Mouse (Mus musculus) brain, embryonic 14.5 days (tissue): ENCODE data around the gene Med13l. TPM values are rescaled to one million over a fixed set of nuclear protein-coding genes. Genes with fewer than 3 reads are reported as not detected.

ENCODE experiments used
- DNase-seq: peaks from one replicate; pipeline ENCODE4 v3.0.0-alpha.2; 2011; ENCODE audit warnings: low read depth
- CTCF ChIP-seq: fragments of 200-500 bp; IDR thresholded peaks from 2 replicates; pipeline ENCODE4 v1.5.1; 2012; ENCODE audit warnings: inconsistent platforms, mild to moderate bottlenecking, moderate library complexity, borderline replicate concordance; ENCODE audit not compliant: insufficient read depth, insufficient read length; ENCODE audit errors: extremely low read depth
- POLR2A ChIP-seq: fragments of 200-500 bp; IDR thresholded peaks from 2 replicates; pipeline ENCODE4 v1.6.1; 2012; ENCODE audit warnings: mild to moderate bottlenecking, inconsistent platforms, borderline replicate concordance; ENCODE audit not compliant: poor library complexity, insufficient read depth, insufficient read length, severe bottlenecking; ENCODE audit errors: extremely low read depth
- polyA plus RNA-seq: library from polyadenylated mRNA; depleted of rRNA; stranded (reverse); fragments of >200 nt; gene quantifications from 2 replicates; pipeline ENCODE4 v1.2.3, GENCODE M21; 2012

Gene Med13l
- polyA plus RNA-seq, 1 experiment: 25.9 TPM

DNA sequence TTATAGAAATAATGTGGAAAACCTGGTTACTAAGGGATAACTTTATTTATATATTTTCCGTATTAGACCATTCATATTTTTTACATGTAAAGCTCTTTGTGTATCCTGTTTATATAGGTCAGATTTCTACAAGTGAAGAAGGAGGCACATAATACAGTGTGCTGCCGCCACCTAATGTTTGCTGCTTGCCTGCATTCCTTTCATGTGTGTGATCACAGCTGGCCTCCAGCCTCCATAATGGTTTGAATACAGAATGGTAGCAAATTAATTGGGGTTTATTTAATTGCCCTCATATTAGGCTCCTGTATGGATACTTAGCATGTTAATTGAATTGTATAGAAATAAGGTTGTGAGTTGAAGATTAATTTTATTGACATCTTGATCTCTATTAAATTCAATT lies 94.5 kb downstream of the Med13l start:
- peak; percentile 86 for DNase-seq
- TF ChIP-seq CTCF (peak; percentile 72), POLR2A (no peak)

DNA sequence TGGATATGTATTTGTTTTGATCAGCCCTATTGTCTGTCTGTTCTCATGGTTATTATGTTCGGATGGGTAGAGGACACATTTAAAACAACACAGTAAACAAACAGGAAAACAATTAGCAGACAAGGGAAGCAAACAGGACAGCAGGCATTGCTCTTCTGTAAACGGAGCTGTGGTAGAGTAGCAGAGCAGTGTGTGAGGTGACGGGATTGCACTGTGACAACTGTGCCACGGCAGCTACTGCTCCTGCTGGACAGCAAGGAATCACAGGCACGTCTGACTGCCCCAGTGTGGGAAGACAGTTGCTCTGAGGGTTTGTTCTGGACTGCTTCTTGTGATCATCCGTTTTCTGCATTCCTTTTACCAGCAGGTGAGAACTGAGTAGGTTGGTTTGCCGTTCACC lies 94.9 kb downstream of the Med13l start:
- DNase-seq: no peak

DNA sequence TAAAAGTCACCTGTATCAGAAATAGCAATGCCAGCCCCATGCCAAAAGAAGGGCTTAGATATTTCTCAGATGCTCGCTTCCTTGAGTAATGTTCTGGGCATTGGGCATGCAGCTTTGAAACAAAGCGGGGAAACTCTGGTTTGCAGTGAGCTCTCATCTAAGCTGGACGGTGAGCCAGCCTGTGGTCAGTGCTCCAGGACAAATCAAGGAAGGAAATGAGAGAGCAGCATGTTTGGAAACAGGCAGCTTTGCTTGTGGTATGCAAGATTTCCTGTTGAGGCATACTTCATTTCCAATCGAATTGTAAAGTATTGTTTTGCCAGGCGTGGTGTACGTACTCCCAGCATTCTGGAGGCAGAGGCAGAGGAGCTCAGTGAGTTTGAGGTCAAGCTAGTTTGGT lies 95.5 kb downstream of the Med13l start:
- DNase-seq: no peak
- TF ChIP-seq POLR2A (no peak), CTCF (no peak)

More for the DNA sequence above, 94.9 kb downstream of the Med13l start:
- TF ChIP-seq CTCF: no peak
- no peak for TF ChIP-seq POLR2A

DNA sequence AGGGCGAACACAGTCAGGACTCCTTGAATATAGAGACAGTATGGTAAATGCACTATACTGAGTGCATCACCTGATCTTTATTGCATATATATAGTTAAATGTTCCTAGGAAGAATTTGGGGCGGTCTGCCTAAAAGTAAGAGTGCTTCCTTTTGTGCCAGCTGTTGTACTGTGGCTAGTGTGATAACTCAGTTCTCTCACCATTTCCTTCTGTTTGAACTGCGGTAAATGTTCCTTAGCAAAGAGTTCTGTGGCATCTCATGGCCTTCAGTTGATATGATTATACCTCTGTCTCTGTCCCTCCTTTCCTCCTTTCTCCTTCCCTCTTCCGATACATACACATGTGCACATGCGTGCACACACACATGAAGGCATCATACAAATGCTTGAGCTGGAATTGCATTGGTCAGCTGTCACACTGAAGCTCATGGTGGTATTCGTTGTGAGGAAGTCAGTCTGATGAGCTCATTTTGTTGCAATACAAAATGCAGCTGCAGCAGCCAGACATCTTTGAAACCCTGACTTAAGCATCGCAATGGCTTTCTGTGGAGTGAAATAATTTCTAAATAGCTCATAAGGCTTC lies 97.9 kb downstream of the Med13l start:
- DNase-seq: no peak
- TF ChIP-seq CTCF: no peak
- no peak for TF ChIP-seq POLR2A

DNA sequence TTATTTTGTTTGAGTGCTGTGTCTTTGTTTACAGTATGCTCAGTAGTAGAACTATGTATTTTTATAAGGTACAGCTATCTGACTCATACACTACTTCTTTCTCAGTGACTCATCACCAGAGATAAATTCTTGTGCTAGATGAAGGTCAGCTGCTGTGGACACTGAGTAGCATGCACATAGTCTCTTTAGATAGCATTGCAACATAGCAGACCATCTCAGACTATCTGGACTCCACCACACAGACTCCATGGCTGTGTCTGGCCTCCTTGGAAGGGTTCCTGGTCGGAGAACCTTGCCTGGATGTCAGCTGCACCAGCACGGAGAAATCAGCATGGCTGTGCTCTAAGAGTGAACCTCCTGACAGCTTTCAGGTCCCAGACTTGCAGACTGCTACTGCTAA lies 99.2 kb downstream of the Med13l start:
- TF ChIP-seq POLR2A: no peak
- TF ChIP-seq CTCF: no peak
- no peak for DNase-seq

DNA sequence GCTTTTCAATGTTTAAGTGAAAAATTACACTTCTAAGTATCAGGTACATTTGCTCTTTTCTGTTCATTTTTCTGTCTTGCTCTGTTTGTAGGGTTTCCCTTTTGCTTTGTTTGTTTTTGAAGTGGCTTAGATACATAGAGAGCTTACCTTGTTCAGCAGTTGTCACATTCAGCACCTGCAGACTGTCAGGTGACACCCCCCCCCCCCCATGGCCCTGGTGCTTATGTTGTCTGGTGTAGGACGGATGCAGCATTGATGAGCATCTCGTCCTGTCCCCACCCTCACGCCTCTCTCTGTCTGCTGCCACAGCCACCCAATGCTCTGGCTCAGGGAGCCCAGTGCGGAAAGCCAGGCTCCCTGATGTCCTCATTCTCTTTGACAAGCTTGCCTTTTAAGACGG lies 101.3 kb downstream of the Med13l start:
- TF ChIP-seq CTCF (no peak), POLR2A (no peak)
- no peak for DNase-seq

DNA sequence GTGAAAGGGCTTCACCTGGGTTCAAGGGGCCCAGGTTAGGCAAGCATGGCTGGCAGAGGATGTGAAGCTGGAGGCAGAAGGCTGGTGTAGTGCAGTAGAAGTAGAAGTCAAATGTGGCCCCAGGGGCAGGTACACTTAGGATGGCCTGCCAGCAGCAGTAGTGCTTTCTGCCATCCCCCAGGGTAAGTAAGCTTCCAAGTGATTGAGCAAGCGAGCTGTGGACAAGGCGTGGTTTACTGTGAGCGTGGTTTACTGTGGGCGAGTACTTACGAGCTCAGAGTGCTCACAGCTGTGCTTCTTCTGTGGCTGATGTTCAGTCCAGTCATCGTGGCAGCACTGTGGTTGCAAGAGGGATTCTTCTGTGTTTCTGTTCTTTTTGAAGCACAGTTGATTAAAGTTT lies 103.5 kb downstream of the Med13l start:
- TF ChIP-seq CTCF: no peak
- DNase-seq: no peak

DNA sequence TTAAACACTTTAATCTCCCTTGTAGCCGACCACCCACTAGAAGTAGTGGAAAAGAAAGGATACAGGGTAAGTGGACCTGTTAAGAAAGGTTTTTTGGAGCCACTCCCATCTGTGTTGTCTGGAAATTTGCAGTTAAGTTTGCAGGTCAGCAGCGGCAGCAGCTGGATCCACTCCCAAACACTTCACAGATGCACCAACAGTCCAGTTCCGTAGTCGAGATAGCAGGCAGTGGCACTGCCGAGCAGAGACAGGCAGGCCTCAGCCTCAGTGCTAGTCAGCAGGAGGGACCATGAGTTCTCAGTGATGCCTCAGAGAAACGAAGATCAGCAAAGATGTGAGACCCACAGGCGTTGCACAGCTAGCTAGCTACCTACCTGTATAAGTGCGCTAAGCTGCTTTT lies 104.5 kb downstream of the Med13l start:
- TF ChIP-seq CTCF: no peak
- TF ChIP-seq POLR2A: no peak
- no peak for DNase-seq

DNA sequence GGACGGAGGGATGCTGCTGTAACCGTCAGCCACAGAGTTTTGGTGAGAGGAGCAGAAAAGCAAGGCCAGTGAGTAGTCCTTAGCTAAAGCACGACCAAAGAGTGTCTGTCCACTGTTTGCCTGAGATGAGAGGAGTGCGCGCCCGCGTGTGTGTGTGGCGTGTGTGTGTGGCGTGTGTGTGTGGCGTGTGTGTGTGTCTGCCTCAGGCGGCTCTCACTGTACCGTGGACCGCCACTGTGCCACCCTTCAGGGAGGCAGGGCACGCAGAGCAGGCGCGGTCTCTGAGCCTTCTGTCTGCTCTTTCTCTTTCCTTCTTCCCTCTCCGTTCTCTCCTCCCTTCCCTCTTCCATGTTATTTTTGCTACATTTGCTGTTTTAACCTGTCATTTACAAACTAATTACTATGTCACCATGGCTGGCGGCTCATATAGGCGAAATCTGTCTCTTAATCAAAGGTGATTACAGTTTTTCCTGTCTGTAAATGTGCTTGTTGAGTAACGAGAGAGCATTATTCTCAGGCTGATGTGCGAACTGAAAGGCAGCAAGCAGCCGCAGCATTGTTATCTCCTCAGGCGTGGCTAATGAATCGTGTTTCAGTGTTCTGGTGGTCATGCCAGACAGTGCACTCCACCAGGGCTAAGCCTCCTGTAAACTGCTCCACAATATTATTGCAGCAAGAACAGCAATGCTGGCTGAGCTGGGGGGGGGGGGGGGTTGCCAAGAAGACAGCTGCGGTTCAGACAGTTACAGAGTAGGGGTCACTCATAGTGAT lies 106.1 kb downstream of the Med13l start:
- TF ChIP-seq CTCF (peak; percentile 38; the same call in 1 of the 2 replicates), POLR2A (no peak)
- peak; percentile 93 for DNase-seq

DNA sequence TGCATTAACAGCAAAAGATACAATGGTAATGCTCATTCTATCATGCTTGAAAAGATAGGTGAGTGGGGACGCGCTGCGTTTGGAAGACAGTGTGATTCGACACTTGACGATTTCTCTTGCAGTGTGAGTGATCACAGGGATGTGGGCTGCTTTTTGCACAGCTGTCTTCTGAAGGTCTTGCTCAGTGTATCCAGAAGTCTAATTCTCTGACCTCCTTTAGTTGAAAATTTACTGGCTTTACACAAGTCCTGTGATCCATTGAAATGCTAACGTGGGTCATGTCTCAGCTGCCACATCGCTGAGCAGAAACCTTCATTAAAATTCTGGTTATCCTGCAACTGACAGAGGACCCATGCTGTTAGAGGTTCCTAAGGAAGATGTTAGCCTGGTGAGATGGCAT lies 107.4 kb downstream of the Med13l start:
- DNase-seq: peak; percentile 59
- TF ChIP-seq CTCF (no peak), POLR2A (no peak)

DNA sequence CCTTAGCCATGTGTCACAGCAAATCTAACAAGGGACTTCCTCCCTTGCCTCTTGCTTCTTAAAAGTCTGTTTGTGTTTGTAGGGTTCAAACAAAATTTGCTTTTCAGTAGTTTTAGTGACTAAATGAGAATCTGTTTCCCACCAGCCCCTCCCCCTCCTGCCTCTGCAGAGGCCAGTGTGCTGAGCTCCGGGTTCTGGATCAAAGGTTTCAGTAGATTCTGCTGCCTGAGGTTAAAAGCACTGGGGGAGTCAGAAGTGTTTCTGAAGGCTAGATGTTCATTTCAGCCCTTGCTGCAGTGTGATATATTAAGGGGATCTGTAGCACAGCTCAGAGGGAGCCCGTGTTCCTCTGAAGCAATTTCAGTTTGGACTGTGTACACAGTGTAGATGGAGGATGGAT lies 108.5 kb downstream of the Med13l start:
- DNase-seq: no peak
- TF ChIP-seq POLR2A (no peak), CTCF (no peak)

DNA sequence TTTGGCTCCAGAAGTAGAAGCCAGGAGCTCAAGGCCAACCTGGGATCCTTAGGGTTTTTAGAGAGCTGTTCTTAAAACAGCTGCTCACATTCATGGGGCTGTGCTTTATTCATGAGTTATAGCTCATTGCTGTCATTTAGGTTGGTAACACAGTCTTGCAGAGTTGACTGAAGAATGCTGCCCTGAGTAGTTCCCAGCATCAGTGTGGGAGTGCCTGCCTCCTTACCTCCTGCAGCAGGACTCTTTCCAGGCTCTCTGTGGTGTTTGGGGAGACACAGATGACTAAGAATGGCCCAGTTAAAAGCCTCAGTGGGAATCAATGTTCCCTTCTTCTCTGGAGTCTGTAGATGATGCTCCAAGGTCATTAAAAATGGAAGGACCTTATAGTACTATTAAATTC lies 111.6 kb downstream of the Med13l start:
- TF ChIP-seq CTCF: no peak
- no peak for TF ChIP-seq POLR2A
- no peak for DNase-seq

DNA sequence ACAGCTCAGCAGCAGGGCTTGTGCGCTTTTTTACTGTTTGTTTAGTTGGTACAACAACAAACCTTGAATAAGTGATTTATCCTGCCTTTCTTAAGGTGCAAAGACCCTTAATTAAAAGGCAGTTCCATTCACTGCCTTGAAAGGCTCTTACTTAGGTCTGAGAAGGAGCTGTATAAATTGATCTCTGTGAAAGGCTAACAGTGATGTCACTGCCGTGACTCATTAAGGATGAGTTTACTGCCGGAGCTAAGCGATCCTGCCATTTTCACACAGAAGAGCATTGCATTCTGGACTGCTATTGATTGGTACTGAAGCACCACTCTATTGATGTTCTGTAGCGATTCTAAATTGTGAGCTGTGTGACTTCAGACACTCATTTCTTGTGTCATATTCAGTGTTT lies 113.4 kb downstream of the Med13l start:
- peak; percentile 81 for DNase-seq
- TF ChIP-seq CTCF (no peak), POLR2A (no peak)

DNA sequence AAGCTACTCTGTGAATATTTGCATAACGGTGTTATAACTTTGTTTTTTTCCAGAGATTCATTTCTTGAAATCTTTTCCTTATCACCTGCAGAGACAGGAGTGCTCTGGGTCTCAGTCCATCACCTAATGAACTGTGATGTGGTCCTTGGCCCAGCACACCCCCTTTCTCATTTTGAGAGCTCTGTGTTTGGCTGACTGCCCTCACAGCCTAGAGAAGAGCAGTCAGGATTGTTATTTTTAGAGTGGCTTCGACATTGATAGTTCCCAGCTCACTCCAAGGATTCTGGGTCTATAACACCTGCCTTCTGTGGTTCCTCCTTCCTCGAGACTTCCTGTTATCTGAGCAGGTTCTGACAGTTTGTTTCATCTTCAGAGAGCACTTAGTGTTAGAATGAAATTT lies 113.8 kb downstream of the Med13l start:
- TF ChIP-seq CTCF: no peak
- TF ChIP-seq POLR2A: no peak
- peak; percentile 49 for DNase-seq
